Mouse (Mus musculus) heart, postnatal 0 days (tissue): Measurements from ENCODE around the gene Hadh. TPM values are rescaled to one million over a fixed set of nuclear protein-coding genes. Genes with fewer than 3 reads are reported as not detected.

ENCODE experiments used
- ATAC-seq: fragments of 200-750 bp; cut with Nextera tagmentation; 2 replicates; pipeline ENCODE4 v1.8.0; 2017; ENCODE audit warnings: low read depth, moderate number of reproducible peaks, moderate library complexity; ENCODE audit not compliant: insufficient read depth
- DNase-seq: peaks from one replicate; pipeline ENCODE4 v3.0.0-alpha.2; 2016; ENCODE audit warnings: low spot score
- H3K27ac ChIP-seq: fragments of 300-500 bp; sonication (generic); 2 replicates; pipeline ENCODE4 v1.5.1; 2014; ENCODE audit warnings: low read depth, mild to moderate bottlenecking
- H3K27me3 ChIP-seq: fragments of 300-500 bp; sonication (generic); 2 replicates; pipeline ENCODE4 v1.6.1; 2014; ENCODE audit warnings: low read length, mixed read lengths; ENCODE audit not compliant: control insufficient read depth, insufficient read depth
- H3K36me3 ChIP-seq: fragments of 300-500 bp; sonication (generic); replicated peaks from 2 replicates; pipeline ENCODE4 v1.6.1; 2014; ENCODE audit warnings: low read length, mixed read lengths; ENCODE audit not compliant: control insufficient read depth, insufficient read depth
- H3K4me1 ChIP-seq: fragments of 300-500 bp; sonication (generic); 2 replicates; pipeline ENCODE4 v1.6.1; 2014; ENCODE audit warnings: antibody characterized with exemption; ENCODE audit not compliant: control insufficient read depth, insufficient read depth
- H3K4me2 ChIP-seq: fragments of 300-500 bp; sonication (generic); 2 replicates; pipeline ENCODE4 v1.6.1; 2014; ENCODE audit warnings: low read depth, mild to moderate bottlenecking, low read length, moderate library complexity
- H3K4me3 ChIP-seq: fragments of 300-500 bp; sonication (generic); 2 replicates; pipeline ENCODE4 v1.5.1; 2014; ENCODE audit warnings: low read depth, low read length
- H3K9ac ChIP-seq: fragments of 300-500 bp; sonication (generic); replicated peaks from 2 replicates; pipeline ENCODE4 v1.6.1; 2014; ENCODE audit warnings: low read depth, low read length, mixed read lengths
- H3K9me3 ChIP-seq: fragments of 300-500 bp; sonication (generic); replicated peaks from 2 replicates; pipeline ENCODE4 v1.6.1; 2016; ENCODE audit warnings: low read length; ENCODE audit not compliant: control insufficient read depth
- CTCF ChIP-seq: IDR thresholded peaks from 2 replicates; pipeline ENCODE4 v1.5.1; 2016; ENCODE audit warnings: antibody characterized with exemption, control low read depth, low read depth
- EP300 ChIP-seq: IDR thresholded peaks from 2 replicates; pipeline ENCODE4 v1.6.1; 2016; ENCODE audit warnings: antibody characterized with exemption, low read depth
- WGBS: fragments of 180-500 bp; shearing (Covaris S2); extraction: QIAGEN DNeasy Blood & Tissue Kit; methylation state at CpG from one replicate; pipeline ENCODE4 v1.1.7; 2014; 5-methylcytosine and 5-hydroxymethylcytosine counted together
- polyA plus RNA-seq: library from polyadenylated mRNA; unstranded; fragments of >200 nt; fragmentation: Nextera tagmentation; extraction: Ambion mirVana; gene quantifications from 2 replicates; pipeline ENCODE4 v1.2.1, GENCODE M21; 2015
- total RNA-seq: library from RNA; depleted of rRNA; stranded (reverse); fragments of >200 nt; gene quantifications from 2 replicates; pipeline ENCODE4 v1.2.3, GENCODE M21; 2014; ENCODE audit warnings: low replicate concordance

Hadh gene
- total and polyA plus RNA-seq, 2 experiments from 2014 or later, result 237 to 433 TPM

DNA sequence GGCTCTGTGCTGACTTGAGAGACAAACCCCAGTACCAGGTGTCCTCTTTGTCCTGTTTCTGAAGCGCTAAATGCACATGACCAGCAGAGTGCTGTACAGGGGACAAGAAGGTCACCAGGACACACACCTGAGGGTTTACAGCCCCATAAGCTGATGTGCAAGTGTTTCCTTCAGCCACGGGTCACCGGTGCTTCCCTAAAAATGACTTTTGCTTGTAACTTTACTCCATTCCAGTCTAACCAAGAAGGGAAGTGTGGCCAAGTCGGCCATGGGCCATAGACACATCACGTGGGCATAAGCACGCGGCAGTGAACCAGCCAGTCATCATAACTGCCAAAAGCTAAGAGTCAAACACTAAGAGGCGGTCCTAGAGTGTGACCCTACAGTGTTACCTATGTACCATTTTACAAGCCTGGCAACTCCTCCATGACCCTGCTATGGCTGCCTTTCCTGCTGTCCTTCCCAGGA, 25.3 kb downstream of the Hadh start:
- 84% methylated on average over 8 of the region's 8 CpGs for WGBS
- H3K9me3 ChIP-seq, result no peaks in the 10 kb centered on the region
- no peak overlapping the region for H3K4me2 ChIP-seq
- ATAC-seq, result no peak
- no peak overlapping the region for H3K9ac ChIP-seq
- peaks cover 47% of the 10 kb centered on the region for H3K36me3 ChIP-seq
- H3K4me1 ChIP-seq, result peaks cover 20% of the 10 kb centered on the region; the same call in 1 of the 2 replicates
- no peaks in the 10 kb centered on the region for H3K27me3 ChIP-seq
- TF ChIP-seq CTCF (no peak), EP300 (no peak; the same call in 1 of the 2 replicates)
- H3K27ac ChIP-seq, result peak overlapping the region; percentile 92
- no peak overlapping the region for H3K4me3 ChIP-seq
- DNase-seq, result no peak

DNA sequence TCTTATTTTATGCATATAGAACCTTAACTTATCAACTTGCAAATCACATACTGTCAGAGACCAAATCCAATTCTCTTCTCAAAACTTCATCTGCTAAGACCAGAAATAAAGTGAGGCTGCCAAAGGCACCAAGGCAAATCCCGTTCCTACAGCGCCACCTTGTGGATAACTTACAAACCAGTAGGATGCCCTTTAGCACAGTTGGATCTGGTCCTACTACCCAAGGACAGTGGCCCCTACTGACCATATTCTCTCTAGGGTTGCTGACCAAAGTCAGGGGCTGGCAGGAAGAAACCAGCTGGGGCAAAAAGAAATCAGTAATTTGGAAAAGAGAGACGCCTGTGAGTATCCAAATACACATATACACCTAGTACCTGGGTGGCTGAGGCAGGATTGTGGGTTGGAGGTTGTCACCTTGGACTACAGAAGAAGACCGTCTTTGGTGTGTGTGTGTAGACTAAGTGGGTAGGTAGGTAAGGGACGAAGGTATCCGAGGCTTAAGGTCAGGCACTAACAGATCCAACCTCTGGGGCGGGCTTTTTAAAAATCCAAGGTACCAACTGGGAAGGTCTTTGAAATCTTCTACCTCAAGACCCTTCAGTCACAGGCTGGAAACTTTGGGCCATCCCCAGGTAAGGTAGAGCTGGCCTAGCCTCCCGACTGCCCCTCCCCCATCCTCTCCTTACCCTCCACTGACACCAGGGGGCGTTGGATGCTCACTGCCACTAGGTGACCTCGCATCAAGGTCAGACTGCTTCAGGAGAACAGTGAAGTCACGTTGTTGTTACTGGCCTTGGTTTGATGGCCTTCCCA, 25.9 kb downstream of the Hadh start:
- H3K27me3 ChIP-seq, result no peaks in the 10 kb centered on the region
- H3K4me2 ChIP-seq, result no peak overlapping the region
- H3K9ac ChIP-seq, result no peak overlapping the region
- 47% methylated on average over 11 of the region's 11 CpGs for WGBS
- peaks cover 14% of the 10 kb centered on the region; the same call in 1 of the 2 replicates for H3K4me1 ChIP-seq
- no peaks in the 10 kb centered on the region for H3K9me3 ChIP-seq
- H3K4me3 ChIP-seq, result no peak overlapping the region
- TF ChIP-seq EP300 (peak; percentile 30; the same call in 1 of the 2 replicates), CTCF (peak; percentile 96)
- DNase-seq, result peak; percentile 77
- peak; percentile 87 for ATAC-seq
- H3K36me3 ChIP-seq, result peaks cover 54% of the 10 kb centered on the region
- H3K27ac ChIP-seq, result peak overlapping the region; percentile 92

- ATAC-seq (peak; percentile 74; the same call in 1 of the 2 replicates), DNase-seq (peak; percentile 68)
- no peaks in the 10 kb centered on the region for H3K4me1 ChIP-seq
- WGBS, result 58% methylated on average over 19 of the region's 19 CpGs
- no peak for TF ChIP-seq EP300
- peak; percentile 90 for TF ChIP-seq CTCF
- H3K27ac ChIP-seq, result no peak overlapping the region
- 0 out of 2 replicates have a peak overlapping the region, but pooled peaks have one; percentile 26 for H3K9ac ChIP-seq
- peaks cover 70% of the 10 kb centered on the region for H3K36me3 ChIP-seq
- no peak overlapping the region for H3K4me3 ChIP-seq
- no peaks in the 10 kb centered on the region for H3K27me3 ChIP-seq
- H3K4me2 ChIP-seq, result no peak overlapping the region
- no peaks in the 10 kb centered on the region for H3K9me3 ChIP-seq
These were observed 33.9 kb downstream of the Hadh start for GRCm38 (mm10) chr3:131237785-131238633.

GRCm38 (mm10) chr3:131237061-131237460, 34.8 kb downstream of the Hadh start:
- Histone ChIP-seq H3K9me3 (no peaks in the 10 kb centered on the region), H3K9ac (no peak overlapping the region), H3K27ac (no peak overlapping the region), H3K36me3 (peaks cover 70% of the 10 kb centered on the region), H3K27me3 (no peaks in the 10 kb centered on the region), H3K4me2 (no peak overlapping the region), H3K4me3 (no peak overlapping the region), H3K4me1 (no peaks in the 10 kb centered on the region)
- no peak for DNase-seq
- 76% methylated on average over 6 of the region's 6 CpGs for WGBS
- TF ChIP-seq EP300, result no peak
- no peak for TF ChIP-seq CTCF
- no peak for ATAC-seq

DNA sequence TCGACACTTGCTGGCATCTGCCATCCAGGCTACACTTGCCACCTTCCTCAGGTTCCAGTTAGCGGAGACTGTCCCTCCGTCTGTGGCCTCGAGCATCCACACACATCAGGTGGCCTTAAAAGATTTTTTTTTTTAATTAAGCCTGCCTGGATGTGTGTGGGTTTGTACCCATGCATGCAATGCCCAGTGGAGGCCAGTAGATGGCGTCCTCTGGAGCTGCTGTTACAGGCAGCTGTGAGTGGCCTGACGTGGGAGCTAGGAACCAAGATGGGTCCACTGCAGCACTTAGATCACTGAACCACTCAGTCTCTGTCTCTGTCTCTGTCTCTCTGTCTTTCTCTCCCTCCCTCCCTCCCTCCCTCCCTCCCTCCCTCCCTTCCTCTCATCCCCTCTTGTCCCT, 43.8 kb downstream of the Hadh start:
- ATAC-seq (no peak), DNase-seq (no peak)
- Histone ChIP-seq H3K4me3 (no peak overlapping the region), H3K27ac (no peak overlapping the region), H3K36me3 (peaks cover 22% of the 10 kb centered on the region), H3K9me3 (no peaks in the 10 kb centered on the region), H3K27me3 (no peaks in the 10 kb centered on the region), H3K4me2 (no peak overlapping the region), H3K4me1 (no peaks in the 10 kb centered on the region), H3K9ac (no peak overlapping the region)
- peak; percentile 10; the same call in 1 of the 2 replicates for TF ChIP-seq CTCF
- TF ChIP-seq EP300, result no peak
- 72% methylated on average over 6 of the region's 6 CpGs for WGBS
